Mouse (Mus musculus) neutrophil, adult 5-6 weeks (primary cell): ENCODE results near the gene Wipi1. TPM values are rescaled to one million over a fixed set of nuclear protein-coding genes. Genes with fewer than 3 reads are reported as not detected.

Experiments
- ATAC-seq: fragments of 151-379, 151-347 bp; 2 replicates; pipeline ENCODE4 v1.8.0; 2017; ENCODE audit warnings: mild to moderate bottlenecking, moderate TSS enrichment; ENCODE audit not compliant: insufficient number of reproducible peaks, poor library complexity, low FRiP score, severe bottlenecking; ENCODE audit errors: extremely low read depth
- total RNA-seq: library from RNA; stranded (forward); fragments of 200-1000 nt; gene quantifications from 2 replicates; pipeline ENCODE4 v1.2.3, GENCODE M21; 2017

Gene Wipi1
- total RNA-seq, 1 experiment from 2014 or later = 2.4 TPM

DNA sequence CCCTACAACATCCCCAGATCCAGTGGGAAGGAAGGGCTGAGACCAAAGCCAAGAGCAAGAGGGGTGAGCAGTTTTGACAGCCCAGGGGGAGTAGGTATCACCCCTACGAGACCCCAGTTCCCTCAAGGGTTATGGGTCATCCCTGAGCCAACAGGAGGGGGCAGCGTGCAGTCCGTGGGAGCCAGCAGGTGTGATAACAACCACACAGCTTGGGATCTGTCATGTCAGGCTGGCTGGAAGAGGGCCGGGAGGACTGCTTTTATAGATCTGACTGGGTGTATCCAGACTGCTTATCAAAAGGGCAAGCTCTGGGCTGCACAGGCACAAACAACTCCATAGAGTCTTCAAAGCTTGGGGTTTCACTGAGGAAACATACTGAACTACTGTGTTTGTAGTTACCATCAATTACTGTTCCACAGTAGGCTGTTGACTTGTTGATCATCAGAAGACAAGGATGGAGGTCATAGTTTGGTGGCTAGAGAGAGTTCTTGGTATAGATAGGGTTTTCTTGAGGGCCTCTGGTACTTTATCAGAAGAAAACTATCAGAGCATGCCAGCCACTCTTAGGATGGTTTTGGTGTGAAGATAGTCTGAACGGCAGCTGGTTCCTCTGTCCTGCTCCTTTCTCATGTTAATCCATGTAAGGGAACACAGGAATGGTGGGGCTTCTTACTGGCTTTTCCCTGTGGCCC is 62.0 kb downstream of the Wipi1 start:
- ATAC-seq = no peak

DNA sequence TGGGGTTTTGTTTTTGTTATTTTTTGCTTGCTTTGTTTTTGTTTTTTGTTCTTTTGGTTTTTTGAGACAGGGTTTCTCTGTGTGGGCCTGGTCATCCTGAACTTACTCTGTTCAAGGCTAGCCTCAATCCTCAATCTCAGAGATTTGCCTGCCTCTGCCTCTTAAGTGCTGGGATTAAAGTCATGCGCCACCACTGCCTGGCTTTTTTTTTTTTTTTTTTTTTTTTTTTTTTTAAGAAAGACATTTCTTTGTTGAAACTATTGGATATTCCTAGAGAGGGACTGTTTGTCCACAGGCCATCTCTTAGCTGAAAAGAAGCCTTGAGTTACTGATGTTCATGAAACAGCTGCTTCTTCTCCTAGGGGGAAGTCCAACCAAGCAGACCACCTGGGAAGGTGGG is 64.1 kb downstream of the Wipi1 start:
- no peak for ATAC-seq

GRCm38 (mm10) chr11:109546305-109547001 is 65.3 kb downstream of the Wipi1 start:
- ATAC-seq = no peak

GRCm38 (mm10) chr11:109545700-109546143 is 66.0 kb downstream of the Wipi1 start:
- no peak for ATAC-seq

- ATAC-seq = no peak
Observed at GRCm38 (mm10) chr11:109545265-109545664, 66.5 kb downstream of the Wipi1 start.

DNA sequence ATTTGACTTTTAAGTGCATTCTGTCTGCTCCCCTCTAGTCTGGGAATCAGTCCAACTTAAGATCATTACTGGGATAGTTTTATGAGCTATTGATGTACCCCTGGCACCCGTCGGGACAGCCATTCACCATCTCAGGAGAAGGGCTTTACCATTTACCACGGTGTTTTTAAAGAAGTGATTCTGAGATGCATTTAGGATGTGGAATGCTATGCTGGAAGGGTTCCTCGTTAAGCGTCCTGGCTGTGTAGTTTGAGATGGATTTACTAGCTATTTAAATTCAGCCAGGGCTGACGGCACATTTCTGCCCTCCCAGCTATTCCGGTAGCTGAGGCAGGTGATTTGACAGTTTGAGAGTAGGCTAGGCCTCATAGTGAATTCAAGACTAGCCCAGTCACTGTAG is 67.3 kb downstream of the Wipi1 start:
- no peak for ATAC-seq

- no peak for ATAC-seq
Observed at GRCm38 (mm10) chr11:109543466-109543865, 68.3 kb downstream of the Wipi1 start.

DNA sequence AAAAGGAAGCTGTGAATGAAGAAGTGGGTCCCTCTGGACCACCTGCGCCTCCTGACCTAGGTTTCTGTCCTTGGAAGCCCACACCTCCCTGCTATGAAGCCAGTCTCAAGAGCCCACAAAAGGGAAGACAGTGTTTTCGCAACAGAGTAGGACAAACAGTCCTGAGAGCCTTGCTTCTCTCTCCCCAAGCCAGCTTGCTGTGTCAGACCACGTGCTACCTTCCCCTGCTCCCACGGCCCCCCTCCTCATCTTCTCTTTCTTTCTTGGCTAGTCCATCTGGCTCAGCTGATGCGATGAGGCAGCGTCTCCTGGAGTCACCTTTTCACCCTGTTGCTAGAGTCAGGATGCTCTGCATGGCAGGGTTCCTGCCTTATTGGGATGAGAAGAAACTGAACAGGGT is 72.5 kb downstream of the Wipi1 start:
- ATAC-seq = no peak

DNA sequence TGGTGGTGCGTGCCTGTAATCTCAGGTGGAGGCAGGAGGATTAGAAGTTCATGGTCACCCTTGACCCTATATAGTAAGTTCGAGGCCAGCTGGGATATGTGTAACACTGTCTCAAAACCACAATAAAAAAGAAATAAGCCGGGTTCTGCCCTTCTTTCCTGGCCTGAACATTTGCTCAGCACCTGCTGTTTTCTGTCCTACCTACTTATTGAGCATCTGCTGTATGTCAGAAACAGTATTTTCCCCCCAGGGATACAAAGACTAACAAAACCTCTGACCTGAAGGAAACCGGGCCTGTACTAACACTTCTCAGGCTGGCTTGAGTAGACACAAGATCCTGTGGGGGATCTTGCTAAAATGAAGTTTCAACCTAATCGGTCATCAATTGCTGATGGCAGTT is 74.8 kb downstream of the Wipi1 start:
- ATAC-seq = no peak

DNA sequence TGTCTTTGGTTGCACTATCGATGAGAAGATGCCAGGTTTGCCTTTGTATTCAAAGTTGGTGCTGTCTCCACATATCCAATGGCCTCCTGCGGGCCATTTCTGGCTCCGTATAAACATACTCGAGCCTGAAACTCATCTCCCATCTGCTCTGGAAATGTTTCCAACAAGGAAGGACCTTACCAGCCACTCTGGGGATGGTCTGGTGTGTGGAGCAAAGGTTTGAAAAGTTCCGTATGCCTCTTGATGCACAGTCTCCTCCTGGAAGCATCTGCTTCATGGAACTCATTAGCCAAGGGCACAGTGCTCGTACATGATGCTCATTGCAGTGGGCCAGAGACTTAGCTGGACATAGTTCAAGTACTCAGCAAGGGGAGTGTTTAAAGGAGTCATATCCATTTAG is 75.8 kb downstream of the Wipi1 start:
- ATAC-seq = no peak

GRCm38 (mm10) chr11:109530030-109530429 is 81.7 kb downstream of the Wipi1 start:
- no peak for ATAC-seq

DNA sequence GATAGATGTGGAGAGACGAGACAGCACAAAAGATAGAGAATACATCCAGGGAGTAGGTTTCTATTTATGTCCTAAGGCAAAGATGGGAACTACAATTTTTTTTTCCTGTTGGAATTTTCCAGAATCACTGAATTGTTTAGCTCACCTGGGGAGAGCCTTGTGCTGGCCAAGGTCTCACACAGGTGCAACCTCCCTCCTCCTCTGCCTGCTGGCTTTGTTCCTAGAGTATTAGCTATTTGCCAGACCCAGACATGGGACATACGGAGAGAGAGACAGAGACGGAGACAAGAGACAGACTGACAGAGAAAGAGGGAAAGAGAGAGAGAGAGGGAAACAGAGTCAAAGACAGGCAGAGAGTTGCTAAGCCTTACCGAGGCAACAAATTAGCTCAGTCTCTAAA is 86.2 kb downstream of the Wipi1 start:
- ATAC-seq = no peak

GRCm38 (mm10) chr11:109524869-109525268 is 86.9 kb downstream of the Wipi1 start:
- ATAC-seq = no peak

Other genes with a start within 250 kb of the Wipi1 start
- gene Gna13, start 249.1 kb downstream of the Wipi1 start, total RNA-seq = 79.8 and 95.4 TPM in 2 replicates
- gene 9930022D16Rik, start 198.1 kb downstream of the Wipi1 start, total RNA-seq = 0.23 and 0.98 TPM in 2 replicates
- 39.3 and 41.0 TPM in 2 replicates for gene Amz2, start 186.0 kb downstream of the Wipi1 start, total RNA-seq
- gene Arsg, start 138.6 kb downstream of the Wipi1 start, total RNA-seq = 21.5 and 24.6 TPM in 2 replicates
- gene Slc16a6, start 138.4 kb downstream of the Wipi1 start, total RNA-seq = 45.0 and 49.8 TPM in 2 replicates
- gene Prkar1a, start 37.4 kb upstream of the Wipi1 start, total RNA-seq = 123 and 153 TPM in 2 replicates
- 0.25 TPM in 1 of 2 replicates, not detected in the other for gene Fam20a, start 110.3 kb upstream of the Wipi1 start, total RNA-seq
- gene 1700012B07Rik, start 216.1 kb upstream of the Wipi1 start, total RNA-seq = 1.6 TPM in 1 of 2 replicates, not detected in the other